Mouse (Mus musculus): Measurements from ENCODE around the gene Clip2. TPM values are rescaled to one million over a fixed set of nuclear protein-coding genes. Genes with fewer than 3 reads are reported as not detected.

Clip2 gene
- polyA plus RNA-seq, 1 experiment: 10.1 TPM

DNA sequence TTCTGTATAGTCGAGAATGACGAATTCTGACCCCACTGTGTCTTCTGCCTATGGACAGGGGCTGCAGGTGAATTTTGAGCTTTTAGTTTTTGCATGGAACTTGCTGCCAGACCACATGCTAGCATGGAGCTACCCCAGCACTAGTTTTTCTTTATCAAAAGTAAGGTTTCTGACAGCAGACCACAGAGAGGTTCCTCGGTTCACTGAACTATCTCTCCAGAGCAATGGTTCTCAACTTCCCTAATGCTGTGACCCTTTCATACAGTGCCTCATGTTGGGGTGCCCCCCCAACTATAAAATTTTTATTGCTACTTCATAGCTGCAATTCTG lies 31.6 kb upstream of the Clip2 start:
- H3K27ac ChIP-seq (ENCODE audit: insufficient read depth, low read length): peak overlapping the region; percentile 82
- WGBS: 16% methylated on average over 3 of the region's 3 CpGs
- H3K36me3 ChIP-seq (ENCODE audit: control insufficient read depth, insufficient read depth, low read length): no peaks in the 10 kb centered on the region; the same call in 1 of the 2 replicates
- H3K4me3 ChIP-seq (ENCODE audit: extremely low read depth, insufficient read depth, insufficient read length): 0 out of 2 replicates have a peak overlapping the region, but pooled peaks have one; percentile 37
- H3K27me3 ChIP-seq (ENCODE audit: control insufficient read depth, insufficient read depth, low read length): no peaks in the 10 kb centered on the region
- TF ChIP-seq POLR2A (IDR thresholded peaks at IDR 0.05; ENCODE audit: low read depth, low read length) (no peak), CTCF (IDR thresholded peaks at IDR 0.05; ENCODE audit: extremely low read depth, insufficient read depth, insufficient read length, insufficient replicate concordance) (no peak)
- H3K4me1 ChIP-seq (ENCODE audit: control insufficient read depth, insufficient read depth, insufficient read length): no peaks in the 10 kb centered on the region; the same call in 1 of the 2 replicates
- DNase-seq (ENCODE audit: low read depth in 1 of 2, low spot score in 2 of 2): no peak

- Histone ChIP-seq H3K36me3 (ENCODE audit: control insufficient read depth, insufficient read depth, low read length) (no peaks in the 10 kb centered on the region), H3K4me3 (ENCODE audit: extremely low read depth, insufficient read depth, insufficient read length) (peak overlapping the region; percentile 97), H3K4me1 (ENCODE audit: control insufficient read depth, insufficient read depth, insufficient read length) (no peaks in the 10 kb centered on the region; the same call in 1 of the 2 replicates), H3K27ac (ENCODE audit: insufficient read depth, low read length) (peak overlapping the region; percentile 82), H3K27me3 (ENCODE audit: control insufficient read depth, insufficient read depth, low read length) (no peaks in the 10 kb centered on the region)
- TF ChIP-seq CTCF (IDR thresholded peaks at IDR 0.05; ENCODE audit: extremely low read depth, insufficient read depth, insufficient read length, insufficient replicate concordance): no peak
- TF ChIP-seq POLR2A (IDR thresholded peaks at IDR 0.05; ENCODE audit: low read depth, low read length): no peak
- no peak for DNase-seq (ENCODE audit: low read depth in 1 of 2, low spot score in 2 of 2)
- 19% methylated on average over 15 of the region's 15 CpGs for WGBS
Measured at GRCm38 (mm10) chr5:134583006-134583883, 31.0 kb upstream of the Clip2 start.

GRCm38 (mm10) chr5:134582221-134582907 lies 30.1 kb upstream of the Clip2 start:
- Histone ChIP-seq H3K4me3 (ENCODE audit: extremely low read depth, insufficient read depth, insufficient read length) (peak overlapping the region; percentile 97), H3K36me3 (ENCODE audit: control insufficient read depth, insufficient read depth, low read length) (no peaks in the 10 kb centered on the region), H3K27me3 (ENCODE audit: control insufficient read depth, insufficient read depth, low read length) (no peaks in the 10 kb centered on the region), H3K4me1 (ENCODE audit: control insufficient read depth, insufficient read depth, insufficient read length) (no peaks in the 10 kb centered on the region; the same call in 1 of the 2 replicates), H3K27ac (ENCODE audit: insufficient read depth, low read length) (peak overlapping the region; percentile 76)
- TF ChIP-seq CTCF (IDR thresholded peaks at IDR 0.05; ENCODE audit: extremely low read depth, insufficient read depth, insufficient read length, insufficient replicate concordance): peak; percentile 79
- peak; percentile 59 for TF ChIP-seq POLR2A (IDR thresholded peaks at IDR 0.05; ENCODE audit: low read depth, low read length)
- peak; percentile 93 to 97 for DNase-seq (ENCODE audit: low read depth in 1 of 2, low spot score in 2 of 2)
- WGBS: 8% methylated on average over 26 of the region's 30 CpGs

GRCm38 (mm10) chr5:134581146-134581545 lies 28.9 kb upstream of the Clip2 start, which contains the start of gene Rfc2:
Gene Rfc2, plus strand, starts transcription at chr5:134581366.
- TF ChIP-seq POLR2A (IDR thresholded peaks at IDR 0.05; ENCODE audit: low read depth, low read length): no peak
- TF ChIP-seq CTCF (IDR thresholded peaks at IDR 0.05; ENCODE audit: extremely low read depth, insufficient read depth, insufficient read length, insufficient replicate concordance): no peak
- WGBS: 93% methylated on average over 5 of the region's 5 CpGs

DNA sequence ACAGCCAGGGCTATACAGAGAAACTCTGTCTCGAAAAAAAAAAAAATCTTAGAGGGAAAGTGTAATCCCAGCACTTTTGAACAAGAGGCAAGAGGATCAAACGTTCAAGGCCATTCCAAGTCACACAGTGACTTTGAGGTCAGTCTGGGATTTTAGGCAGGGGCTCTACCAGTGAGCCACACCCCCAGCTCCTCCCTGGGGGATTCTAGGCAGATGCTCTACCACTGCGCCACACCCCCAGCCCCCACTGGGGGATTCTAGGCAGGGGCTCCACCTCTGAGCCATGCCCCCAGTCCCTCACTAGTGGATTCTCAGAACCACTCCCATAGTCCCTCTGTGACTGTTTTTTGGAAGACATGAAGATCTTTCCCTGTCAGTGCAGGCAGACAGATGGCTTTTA lies 26.9 kb upstream of the Clip2 start:
- Histone ChIP-seq H3K36me3 (ENCODE audit: control insufficient read depth, insufficient read depth, low read length) (no peaks in the 10 kb centered on the region), H3K27me3 (ENCODE audit: control insufficient read depth, insufficient read depth, low read length) (no peaks in the 10 kb centered on the region), H3K4me3 (ENCODE audit: extremely low read depth, insufficient read depth, insufficient read length) (no peak overlapping the region), H3K27ac (ENCODE audit: insufficient read depth, low read length) (no peak overlapping the region), H3K4me1 (ENCODE audit: control insufficient read depth, insufficient read depth, insufficient read length) (no peaks in the 10 kb centered on the region; the same call in 1 of the 2 replicates)
- no peak for DNase-seq (ENCODE audit: low read depth in 1 of 2, low spot score in 2 of 2)
- WGBS: 76% methylated on average over 3 of the region's 3 CpGs
- TF ChIP-seq CTCF (IDR thresholded peaks at IDR 0.05; ENCODE audit: extremely low read depth, insufficient read depth, insufficient read length, insufficient replicate concordance): no peak
- no peak for TF ChIP-seq POLR2A (IDR thresholded peaks at IDR 0.05; ENCODE audit: low read depth, low read length)

More at GRCm38 (mm10) chr5:134581146-134581545, 28.9 kb upstream of the Clip2 start, which contains the start of gene Rfc2:
- Histone ChIP-seq H3K27me3 (ENCODE audit: control insufficient read depth, insufficient read depth, low read length) (no peaks in the 10 kb centered on the region), H3K36me3 (ENCODE audit: control insufficient read depth, insufficient read depth, low read length) (no peaks in the 10 kb centered on the region), H3K4me3 (ENCODE audit: extremely low read depth, insufficient read depth, insufficient read length) (no peak within 1 kb of the TSS), H3K4me1 (ENCODE audit: control insufficient read depth, insufficient read depth, insufficient read length) (no peaks in the 10 kb centered on the region; the same call in 1 of the 2 replicates), H3K27ac (ENCODE audit: insufficient read depth, low read length) (no peak within 1 kb of the TSS)
- DNase-seq (ENCODE audit: low read depth in 1 of 2, low spot score in 2 of 2): no peak

- no peak for TF ChIP-seq CTCF (IDR thresholded peaks at IDR 0.05; ENCODE audit: extremely low read depth, insufficient read depth, insufficient read length, insufficient replicate concordance)
- TF ChIP-seq POLR2A (IDR thresholded peaks at IDR 0.05; ENCODE audit: low read depth, low read length): no peak
- WGBS: 93% methylated on average over 7 of the region's 7 CpGs
- Histone ChIP-seq H3K4me1 (ENCODE audit: control insufficient read depth, insufficient read depth, insufficient read length) (no peaks in the 10 kb centered on the region; the same call in 1 of the 2 replicates), H3K4me3 (ENCODE audit: extremely low read depth, insufficient read depth, insufficient read length) (no peak overlapping the region), H3K36me3 (ENCODE audit: control insufficient read depth, insufficient read depth, low read length) (no peaks in the 10 kb centered on the region), H3K27me3 (ENCODE audit: control insufficient read depth, insufficient read depth, low read length) (no peaks in the 10 kb centered on the region), H3K27ac (ENCODE audit: insufficient read depth, low read length) (no peak overlapping the region)
- no peak for DNase-seq (ENCODE audit: low read depth in 1 of 2, low spot score in 2 of 2)
Measured at GRCm38 (mm10) chr5:134577534-134577933, 25.3 kb upstream of the Clip2 start.
